Mouse (Mus musculus) lung, adult 18-20 months (tissue): ENCODE measurements around the gene Dhcr7.

ENCODE experiments used
- DNase-seq, 2 experiments: peaks; one replicate each; pipeline ENCODE4 v3.0.0; 2022; ENCODE audit warnings: mixed read lengths in 2 of 2

The Dhcr7 gene

DNA sequence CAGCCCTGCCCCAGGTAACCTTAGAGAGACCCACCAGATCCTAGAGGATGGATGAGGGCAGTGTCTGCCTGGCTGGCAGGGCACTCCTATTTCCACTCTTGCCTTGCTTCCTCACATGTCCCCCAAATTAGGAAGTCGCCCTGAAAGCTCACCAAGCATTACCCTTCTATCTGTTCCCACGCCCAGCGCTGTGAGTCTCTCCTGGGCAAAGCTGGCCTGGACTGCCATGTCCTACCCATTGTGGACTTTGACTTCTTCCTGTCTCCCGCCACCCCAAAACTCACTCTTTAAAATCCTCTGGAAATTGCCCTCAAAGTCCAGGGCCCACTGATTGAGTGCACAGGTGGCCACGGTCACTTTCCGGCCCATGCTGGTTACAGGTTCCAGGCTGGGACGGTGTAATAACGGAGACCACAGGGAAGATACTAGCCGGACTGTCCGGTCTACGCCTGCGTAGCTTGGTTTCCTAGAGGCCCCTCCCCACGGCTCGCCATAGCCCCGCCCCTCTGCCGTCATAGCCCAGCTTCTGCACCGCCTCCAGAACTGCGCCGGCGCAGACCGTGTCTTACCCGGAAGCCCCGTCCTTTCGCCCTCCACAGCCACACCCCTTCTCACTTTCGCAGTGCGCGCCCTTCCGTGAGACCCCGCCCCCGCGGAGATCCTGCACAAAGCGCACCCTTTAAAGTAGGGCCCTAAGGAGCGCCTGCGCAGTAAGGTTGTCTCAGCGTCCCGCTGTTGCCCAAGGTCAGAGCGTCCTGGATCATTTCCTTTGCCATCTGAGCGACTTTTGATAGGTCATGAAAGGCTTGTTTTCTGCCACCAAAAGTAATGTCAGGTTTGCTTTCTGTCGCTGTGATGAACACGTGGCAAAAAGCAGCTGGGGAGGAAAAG, at the start of gene Dhcr7, which contains the start of gene Nadsyn1:
Gene Dhcr7 (plus strand): TSS at position 771 of the 891 bp plus-strand sequence.
Gene Nadsyn1 (minus strand): TSS at position 475 of the 891 bp plus-strand sequence.
- peak; percentile 99 to 100 for DNase-seq

DNA sequence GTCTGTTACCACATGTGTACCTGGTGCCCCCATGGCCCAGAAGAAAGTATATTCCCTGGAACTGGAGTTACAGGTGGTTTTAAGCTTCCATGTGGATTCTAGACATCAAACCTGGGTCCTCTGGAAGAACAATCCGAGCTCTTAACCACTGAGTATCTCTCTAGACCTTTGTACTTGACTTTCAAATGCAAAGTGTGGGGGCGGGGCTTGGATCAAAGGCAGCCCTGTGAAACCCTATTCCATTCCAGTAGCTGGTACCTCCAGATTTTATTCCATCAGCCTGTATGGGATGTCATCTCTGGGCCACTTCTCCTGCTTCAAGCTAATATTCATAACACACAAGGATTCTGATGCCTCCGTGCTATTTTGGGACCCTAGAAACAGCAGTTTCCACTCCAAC, 46.8 kb upstream of the Dhcr7 start:
- DNase-seq, result no peak

DNA sequence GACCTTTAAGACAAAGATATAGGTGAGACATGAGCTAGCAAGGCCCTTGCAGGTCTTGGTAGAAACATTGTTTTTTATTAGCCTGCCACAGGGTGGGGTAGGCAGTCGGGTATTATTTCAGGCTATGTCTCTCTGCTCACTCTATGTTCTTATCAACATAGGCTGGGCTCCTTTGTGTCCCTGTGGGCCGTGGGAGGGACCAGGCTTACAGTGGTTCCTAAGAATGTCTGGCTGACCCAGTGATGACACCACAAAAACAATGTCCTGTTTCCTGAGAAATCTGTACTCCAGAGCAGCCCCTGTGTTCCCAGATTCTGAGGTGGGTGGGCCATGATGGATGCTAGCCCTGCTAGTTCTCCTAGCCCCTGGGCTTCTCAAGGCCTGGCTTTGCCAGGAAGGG, 45.6 kb upstream of the Dhcr7 start:
- no peak for DNase-seq

DNA sequence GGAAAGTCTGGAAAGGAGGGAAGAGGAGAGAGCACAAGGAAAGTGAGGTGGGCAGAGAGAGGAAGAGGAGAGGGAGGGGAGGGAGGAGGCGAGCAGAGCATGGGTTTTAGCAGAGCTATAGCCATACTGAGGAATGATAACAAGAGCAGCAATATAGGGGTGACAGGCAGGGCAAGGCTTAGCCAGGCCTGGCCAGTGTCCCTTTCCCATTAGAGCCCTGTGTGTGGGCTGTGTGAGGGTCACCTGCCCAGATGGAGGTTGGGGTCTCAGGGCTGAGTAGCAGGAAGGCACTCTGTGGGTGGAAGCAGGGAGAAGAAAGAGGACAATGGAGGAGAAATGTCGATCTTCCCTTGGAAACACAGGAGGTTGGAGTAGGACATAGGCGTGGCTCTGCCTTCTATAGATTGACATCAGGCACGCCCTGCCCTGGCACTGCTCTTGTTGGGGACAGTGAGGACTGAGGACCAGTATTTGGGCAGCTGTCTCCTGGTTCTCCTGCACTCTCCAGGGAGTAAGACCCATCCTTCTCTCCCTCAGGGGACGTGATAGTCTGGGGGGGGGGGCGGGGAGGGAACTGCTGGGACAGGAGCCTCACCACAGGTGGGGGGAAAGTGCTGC, 39.5 kb upstream of the Dhcr7 start:
- DNase-seq, result no peak

DNA sequence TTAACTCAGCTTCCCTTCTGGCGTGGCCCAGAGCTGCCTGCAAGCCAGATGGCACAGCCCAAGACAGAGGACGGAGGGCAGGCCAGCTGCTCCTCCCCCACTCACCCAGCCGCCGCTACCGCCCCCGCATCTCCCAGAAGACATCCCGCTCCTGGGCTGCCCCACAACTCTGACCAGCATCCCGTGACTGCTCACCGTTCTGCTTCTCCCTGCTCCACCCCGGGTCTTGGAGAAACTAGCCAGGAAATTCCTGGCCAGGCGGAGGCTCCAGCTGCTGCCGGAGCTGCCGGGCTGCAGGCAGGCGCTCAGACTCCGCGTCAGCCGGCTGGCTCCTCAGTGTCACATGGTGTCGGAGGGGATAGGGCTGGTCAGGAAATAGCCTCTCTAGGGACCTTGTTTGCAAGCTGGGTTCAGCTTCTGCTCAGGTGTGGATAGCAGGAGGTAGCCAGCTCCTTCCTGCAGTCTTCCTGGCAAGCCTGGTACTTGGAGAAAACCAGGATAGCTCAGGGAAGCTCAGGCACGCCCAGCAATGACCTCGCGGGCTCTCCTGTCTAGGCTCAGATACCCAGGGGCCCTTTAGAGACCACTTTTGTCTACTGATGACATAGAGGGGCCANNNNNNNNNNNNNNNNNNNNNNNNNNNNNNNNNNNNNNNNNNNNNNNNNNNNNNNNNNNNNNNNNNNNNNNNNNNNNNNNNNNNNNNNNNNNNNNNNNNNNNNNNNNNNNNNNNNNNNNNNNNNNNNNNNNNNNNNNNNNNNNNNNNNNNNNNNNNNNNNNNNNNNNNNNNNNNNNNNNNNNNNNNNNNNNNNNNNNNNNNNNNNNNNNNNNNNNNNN, 38.7 kb upstream of the Dhcr7 start, which contains the start of gene Mrgpre:
Gene Mrgpre (minus strand): TSS at position 505 of the 834 bp plus-strand sequence.
- peak; percentile 76 to 79 for DNase-seq

DNA sequence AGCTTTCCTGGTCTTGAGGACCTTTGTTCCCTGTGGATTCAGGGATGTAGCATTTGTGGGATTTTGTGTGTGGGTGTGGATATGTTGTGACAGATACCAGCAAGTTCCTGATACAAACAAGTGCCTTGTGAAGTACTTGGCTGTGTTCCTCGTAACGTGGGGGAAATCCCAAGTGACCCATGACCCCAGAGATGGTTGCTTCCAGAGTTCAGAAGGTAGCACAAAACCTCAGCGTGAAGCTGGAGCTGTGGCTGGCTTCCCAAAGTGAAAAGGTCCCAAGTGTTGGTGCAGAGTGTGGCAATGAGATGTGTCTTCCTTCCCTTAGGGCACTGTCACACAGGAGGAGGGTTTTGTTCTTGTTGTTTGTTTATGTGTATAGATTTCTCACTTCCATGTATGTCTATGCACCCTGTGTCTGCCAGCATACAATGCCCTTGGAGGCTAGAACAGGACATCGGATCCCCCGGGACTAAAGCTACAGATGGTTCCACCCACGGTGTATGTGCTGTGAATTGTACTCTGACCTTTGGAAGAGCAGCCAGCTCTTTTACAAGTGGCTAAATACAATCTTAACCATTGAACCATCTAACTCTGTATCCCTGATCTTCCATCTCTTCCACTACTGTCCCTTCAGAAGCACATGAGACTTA, 30.5 kb upstream of the Dhcr7 start:
- no peak for DNase-seq

DNA sequence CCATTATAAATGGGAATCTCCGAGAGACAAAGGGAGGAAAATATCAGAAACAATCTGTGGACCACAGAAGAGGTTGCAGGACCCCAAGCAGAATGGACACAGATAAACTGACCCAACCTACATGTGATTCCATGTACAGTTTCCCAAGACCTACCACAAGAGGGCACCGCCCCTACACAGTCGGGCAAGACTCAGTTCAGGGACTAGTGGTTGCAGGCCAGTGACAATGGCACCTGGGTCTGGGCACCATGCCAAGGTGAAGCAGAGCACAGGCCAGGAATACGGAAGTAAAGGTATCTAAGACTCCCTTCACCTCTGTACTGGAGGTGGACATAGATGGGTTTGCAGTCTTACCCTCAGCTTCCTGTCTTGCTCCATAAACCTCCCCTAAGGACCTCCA, 29.8 kb upstream of the Dhcr7 start:
- peak; percentile 76 to 81 for DNase-seq

DNA sequence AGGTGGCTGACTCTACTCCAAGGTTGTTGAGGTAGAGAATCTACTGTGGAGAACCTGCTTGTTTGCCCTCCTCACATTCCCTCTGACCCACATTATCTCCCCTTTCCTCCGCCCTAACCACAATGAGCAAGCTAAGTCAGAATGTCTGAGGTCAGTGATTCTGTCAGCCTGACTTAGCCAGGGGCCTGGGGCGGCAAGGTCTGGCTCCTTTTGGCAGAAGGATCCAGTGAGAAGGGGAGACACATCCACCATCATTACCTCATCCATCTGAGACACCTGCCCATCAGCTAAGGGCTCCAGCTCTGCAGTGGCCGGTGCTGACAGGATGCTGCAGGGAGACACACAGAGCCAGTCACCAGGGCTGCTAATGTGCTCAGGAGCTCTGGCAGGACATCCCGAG, 24.2 kb upstream of the Dhcr7 start:
- DNase-seq, result no peak

DNA sequence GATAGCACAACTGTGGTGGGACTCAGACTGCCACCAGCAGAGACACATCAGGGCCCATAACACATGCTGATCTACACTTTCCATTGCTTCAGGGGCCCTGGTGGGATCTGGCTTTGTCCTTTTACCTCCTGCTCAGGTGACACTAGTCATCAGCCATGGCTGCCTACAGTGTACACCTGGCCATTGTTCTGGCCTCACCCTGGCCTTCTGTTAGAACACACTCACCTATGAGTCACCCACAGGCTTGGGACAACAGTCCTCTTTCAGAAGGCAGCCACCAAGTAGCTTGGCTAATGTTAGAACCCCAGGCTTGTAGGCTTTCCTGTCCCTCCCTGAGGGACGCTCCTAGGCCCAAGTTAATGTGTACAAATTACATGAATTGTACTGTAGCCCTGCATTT, 22.2 kb upstream of the Dhcr7 start:
- peak in 1 of 2 experiments; percentile 7 for DNase-seq

DNA sequence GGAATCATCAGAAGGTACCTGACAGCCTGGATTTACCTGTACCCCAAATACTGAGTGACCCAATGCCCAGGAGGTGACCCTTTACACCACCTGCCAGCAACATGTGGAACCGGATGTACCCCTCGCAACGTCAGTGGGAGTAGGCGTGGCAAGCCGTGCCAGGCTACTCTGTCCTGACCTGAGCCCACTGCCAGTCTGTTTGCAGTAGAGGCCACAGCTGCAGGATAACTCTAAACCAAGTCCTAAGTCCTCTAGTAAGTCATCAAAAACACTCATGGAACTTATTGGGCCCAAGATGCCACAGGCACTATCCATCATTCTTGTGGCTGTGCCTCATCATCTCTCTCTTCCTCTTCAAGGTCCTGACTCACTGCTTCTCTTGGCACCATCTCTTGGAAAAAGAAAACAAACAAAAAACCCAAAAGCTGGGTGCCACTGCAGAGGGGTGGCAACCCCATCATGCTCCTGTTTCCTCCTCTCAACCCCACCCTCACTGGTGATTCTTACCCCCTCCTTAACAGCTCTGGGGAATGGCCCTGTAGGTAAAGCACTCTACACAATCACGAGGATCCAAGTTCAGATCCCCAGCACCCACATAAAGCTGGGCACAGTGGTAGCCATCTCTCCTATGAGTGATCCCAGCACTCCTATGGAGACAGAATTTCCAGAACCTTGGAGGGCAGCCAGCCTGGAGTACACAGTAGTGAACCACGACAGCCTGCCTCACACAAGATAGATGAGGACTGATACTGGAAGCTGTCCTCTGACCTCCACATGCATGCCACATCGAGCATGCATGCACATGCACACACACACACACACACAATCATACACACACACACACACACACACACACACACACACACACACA, 21.5 kb upstream of the Dhcr7 start:
- DNase-seq, result no peak

DNA sequence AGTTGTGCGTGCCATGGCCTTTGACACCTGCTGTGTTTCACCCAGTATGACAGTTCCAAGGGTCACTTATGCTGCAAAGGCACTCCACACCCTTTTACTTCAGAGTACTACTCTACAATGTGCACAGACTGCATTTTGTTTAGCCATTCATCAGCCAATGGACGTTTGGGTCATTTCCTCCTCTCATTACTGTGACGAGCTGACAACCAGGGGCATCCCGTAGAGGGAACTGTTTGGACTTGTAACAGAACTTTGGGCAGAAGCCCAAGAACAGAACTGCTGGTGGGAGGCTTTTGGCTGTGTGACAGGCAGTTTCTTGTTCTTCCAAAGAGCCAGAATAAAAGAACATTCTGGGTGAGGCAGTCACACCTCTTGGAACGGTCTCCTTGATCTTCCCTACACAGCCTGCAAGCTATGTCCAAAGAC, 17.7 kb upstream of the Dhcr7 start:
- DNase-seq, result peak in 1 of 2 experiments; percentile 33

DNA sequence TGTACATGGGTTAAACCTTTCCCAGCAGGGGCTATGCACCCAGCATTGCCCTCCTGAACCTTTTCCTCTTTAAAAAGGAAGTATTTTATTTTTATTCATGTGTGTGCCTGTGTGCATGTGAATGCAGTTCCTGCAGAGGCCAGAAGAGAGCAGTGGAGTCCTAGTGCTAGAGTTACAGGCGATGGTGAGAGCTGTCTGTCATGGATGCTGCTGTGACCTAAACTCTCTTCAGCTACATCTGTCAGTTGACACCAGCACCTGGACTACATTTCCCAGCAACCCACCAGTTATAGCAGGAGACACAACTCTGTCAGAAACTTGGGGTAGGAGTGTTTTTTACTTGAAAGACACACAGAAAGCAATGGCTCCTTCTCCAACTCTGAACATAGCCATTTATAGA, 14.0 kb upstream of the Dhcr7 start:
- DNase-seq, result peak in 1 of 2 experiments; percentile 5

DNA sequence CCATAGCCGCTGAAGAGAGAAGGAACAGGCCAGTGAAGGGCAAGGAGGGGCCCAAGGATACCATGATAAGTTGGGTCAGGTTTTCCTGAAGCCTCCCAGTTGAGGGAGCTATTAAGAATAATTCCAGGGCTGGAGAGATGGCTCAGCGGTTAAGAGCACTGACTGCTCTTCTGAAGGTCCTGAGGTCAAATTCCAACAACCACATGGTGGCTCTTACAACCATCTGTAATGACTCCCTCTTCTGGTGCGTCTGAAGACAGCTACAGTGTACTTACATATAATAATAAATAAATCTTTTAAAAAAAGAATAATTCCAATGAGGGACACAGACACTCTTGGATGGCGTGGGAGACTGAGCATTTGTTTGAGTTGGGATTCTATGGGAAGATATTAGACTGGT, 3.7 kb upstream of the Dhcr7 start:
- no peak for DNase-seq

DNA sequence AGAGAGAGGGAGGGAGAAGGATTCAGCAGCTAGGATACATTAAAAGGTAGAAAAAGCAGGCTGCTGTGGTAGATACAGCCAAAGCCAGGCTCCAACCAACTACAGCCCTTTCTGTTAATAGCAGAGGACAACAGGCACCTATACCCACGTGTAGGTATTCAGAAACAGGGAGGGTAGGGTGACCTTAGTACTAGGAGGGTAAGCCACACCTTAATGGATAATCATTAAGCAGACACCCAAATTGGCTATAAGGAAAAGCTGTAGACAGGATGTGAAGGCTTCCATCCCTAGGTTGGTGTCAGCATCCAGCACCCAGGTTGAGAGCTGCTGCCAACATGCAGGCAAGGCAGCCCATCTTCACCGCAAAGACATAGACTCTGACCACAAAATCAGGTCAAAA, 1.7 kb upstream of the Dhcr7 start:
- no peak for DNase-seq

DNA sequence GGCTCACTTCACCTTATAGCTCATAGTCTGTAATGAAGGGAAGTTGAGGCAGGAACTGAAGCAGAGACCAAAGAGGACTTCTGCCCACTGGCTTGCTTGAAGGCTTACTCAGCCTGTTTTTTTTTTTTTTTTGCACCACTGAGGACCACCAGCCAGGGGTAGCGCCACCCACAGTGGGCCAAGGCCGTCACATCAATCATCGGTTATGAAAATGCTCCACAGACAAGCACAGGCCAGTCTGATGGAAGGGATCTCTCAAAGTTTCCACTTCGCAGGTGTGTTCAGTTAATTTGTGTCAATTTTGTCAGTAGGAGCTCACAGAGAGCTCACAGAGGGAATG, 291 bp downstream of the Dhcr7 start:
- DNase-seq, result no peak

DNA sequence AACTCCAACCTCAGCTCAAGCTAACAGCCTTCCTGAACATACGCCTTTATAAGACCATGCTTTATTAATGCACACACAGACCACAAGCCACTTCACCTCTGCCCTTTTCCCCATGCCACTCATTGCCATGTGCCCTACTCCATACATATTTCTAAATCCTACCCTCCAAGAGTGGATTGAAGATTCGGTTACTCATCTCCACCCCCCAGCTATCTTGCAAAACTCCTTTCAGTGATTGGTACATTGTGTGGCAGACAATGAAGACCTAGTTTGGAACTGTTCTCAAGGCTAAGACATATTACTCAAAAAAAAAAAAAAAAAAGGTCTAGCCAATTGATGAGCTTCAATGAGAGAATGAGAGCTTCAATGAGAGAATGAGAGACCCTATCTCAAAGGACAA, 4.0 kb downstream of the Dhcr7 start:
- DNase-seq, result no peak

DNA sequence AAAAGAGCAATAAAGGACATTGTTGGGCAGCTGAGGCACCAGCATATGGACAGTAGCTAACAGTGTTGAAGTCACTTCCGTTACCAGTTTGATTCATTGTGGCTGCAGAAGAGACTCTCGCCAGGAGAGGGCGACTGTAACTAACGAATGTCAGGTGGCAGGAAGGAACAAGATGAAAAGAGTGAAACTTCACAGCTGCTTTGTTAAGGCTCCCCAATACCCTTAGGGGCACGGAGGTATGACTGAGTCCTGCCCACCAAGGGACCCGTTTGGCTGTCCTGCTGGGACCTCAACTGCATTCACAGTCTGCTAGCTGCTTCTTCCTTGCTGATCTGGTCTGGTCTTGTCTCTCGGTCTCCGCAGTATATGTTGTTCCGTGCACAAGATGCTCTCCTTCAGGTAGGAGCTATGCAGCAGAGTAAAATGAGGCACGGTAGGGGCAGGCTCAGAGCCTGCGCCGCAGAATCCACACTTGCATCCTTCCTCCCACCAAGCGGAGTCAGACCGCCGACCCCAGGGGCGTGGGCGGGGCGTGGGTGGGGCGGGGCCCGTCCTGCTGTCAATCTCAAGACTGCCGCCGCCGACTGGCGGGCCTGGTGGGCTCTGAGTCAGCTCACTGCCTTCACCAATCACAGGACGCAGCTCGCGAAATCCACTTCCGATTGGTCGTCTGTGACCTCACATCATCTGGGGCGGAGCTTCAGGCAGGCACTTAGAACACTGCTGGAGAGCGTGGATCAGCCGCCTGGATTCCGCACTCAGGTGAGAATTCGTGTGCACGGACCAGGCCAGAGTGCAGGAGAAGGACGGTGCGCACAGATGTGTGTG, 6.8 kb downstream of the Dhcr7 start:
- DNase-seq, result peak; percentile 97 to 98

DNA sequence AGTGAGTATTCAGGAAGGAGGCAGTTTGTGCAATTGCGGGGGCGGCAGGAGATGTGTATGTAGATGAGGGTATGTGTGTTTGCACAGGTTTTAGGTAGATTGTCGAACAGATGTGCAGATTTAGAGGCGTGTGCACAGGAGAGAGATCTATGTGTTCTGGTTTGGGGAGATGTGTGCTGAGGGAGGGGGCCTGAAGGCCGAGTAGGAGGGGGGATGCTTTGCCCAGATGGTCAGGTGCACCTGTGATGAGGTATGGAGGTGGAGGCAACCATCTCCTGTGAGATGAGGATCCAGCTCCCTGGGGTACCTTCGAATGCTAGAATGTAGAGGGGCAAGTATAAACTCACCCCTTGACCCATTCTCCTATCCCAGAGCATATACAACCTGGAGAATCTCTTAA, 7.5 kb downstream of the Dhcr7 start:
- no peak for DNase-seq

DNA sequence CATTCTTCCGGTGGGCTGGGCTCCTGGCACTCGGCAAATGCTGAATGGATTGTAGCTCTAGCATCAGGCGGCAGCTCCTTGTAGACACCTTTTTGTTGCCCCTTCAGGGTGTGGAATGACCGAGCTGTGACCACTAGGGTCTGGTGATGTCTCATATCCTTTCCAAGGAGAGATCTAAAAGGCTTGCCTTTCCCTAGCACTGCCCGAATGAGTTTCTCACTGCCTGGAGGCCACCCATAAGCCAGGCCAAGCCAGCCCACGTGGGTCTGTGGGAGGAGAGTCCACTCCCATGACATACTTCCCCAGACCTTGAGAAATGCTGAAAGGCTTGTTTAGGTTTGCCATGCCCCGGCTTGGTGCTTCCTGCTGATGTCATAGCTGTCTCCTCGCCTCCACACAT, 9.3 kb downstream of the Dhcr7 start:
- peak; percentile 39 to 40 for DNase-seq

DNA sequence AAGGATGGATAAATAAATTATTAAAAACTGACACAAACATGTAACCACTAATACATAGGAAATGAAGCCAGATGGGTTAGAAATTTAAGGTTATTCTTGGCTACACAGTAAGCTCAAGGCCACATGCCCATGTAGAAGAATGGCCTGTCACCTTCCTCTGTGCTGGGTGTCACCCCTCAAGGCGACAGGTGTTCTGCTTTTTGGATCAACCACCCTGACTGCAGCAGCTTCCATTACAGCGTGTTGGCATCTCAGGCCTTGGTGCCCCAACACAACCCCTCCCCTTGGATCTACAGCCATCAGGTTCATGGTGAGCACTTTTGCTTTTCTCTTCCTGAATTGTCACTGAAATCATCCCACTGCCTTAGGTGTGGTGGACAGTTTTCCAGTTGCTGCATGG, 9.7 kb downstream of the Dhcr7 start:
- no peak for DNase-seq
